Mouse (Mus musculus): ENCODE data around the gene Nme6.

DNA sequence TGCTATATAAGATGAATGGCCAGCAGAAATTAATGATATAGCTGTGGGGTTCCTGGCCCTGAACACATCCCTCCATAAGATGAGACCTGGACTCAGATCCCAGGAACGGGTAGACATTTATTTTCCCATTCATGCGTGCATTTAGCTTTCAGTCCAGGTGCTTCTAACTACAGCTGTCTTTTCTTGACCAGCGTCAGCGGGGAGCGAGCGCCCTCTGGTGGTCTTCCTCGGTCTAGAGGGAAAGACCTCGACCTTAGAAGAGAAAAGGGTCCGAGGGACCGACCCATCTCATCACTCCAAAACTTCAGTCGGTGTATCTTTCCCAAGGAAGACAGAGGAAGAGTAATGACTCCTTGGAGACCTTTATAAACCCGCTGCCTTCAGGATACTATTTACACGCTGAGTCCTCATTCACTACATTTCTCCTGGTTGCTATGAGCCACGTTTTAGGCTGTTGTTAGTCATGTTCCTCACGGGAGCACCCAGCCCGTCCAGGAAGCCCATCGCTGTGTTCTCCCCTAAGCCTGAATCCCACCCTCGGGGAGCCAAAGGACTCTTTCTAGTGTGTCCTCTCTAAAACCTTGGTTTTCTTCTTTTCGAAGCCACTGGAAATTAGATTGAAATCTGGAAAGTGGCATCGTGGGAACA is 30.0 kb downstream of the Nme6 start:
- no peak for TF ChIP-seq POLR2A (IDR thresholded peaks at IDR 0.05; ENCODE audit: borderline replicate concordance, extremely low read depth, insufficient read depth, insufficient read length, poor library complexity, severe bottlenecking)
- peak; percentile 95 for TF ChIP-seq CTCF (IDR thresholded peaks at IDR 0.05; ENCODE audit: borderline replicate concordance, extremely low read depth, insufficient read depth, insufficient read length)

Data from brain, embryonic 14.5 days (tissue).